Mouse (Mus musculus) bone marrow macrophage, adult 2 months (primary cell): Measurements from ENCODE around the gene Filip1. TPM values are rescaled to one million over a fixed set of nuclear protein-coding genes. Genes with fewer than 3 reads are reported as not detected.
"Not testable (repeated sequence)": the region's sequence is repeated elsewhere in the genome, so short reads cannot be mapped to it uniquely, and the experiment has no call there.

Experiments
- H3K27ac ChIP-seq: 2 replicates; pipeline ENCODE4 v1.5.1; 2012; ENCODE audit warnings: low read depth, low read length; ENCODE audit not compliant: insufficient read depth
- H3K4me1 ChIP-seq: 2 replicates; pipeline ENCODE4 v1.6.1; 2012; ENCODE audit warnings: low read length; ENCODE audit not compliant: control insufficient read depth, insufficient read depth
- H3K4me3 ChIP-seq: 2 replicates; pipeline ENCODE4 v1.5.1; 2012; ENCODE audit warnings: mild to moderate bottlenecking, low read length, moderate library complexity; ENCODE audit not compliant: insufficient read depth
- CTCF ChIP-seq: IDR thresholded peaks from 2 replicates; pipeline ENCODE4 v1.5.1; 2012; ENCODE audit warnings: low read depth, mild to moderate bottlenecking, low read length, moderate library complexity
- POLR2A ChIP-seq: IDR thresholded peaks from 2 replicates; pipeline ENCODE4 v1.6.1; 2012; ENCODE audit warnings: mild to moderate bottlenecking, low read depth, low read length, borderline replicate concordance
- polyA plus RNA-seq: library from polyadenylated mRNA; stranded (reverse); fragments of >200 nt; gene quantifications from 2 replicates; pipeline ENCODE4 v1.2.4, GENCODE M21; 2012; ENCODE audit not compliant: missing spikeins, insufficient read depth, insufficient read length

Filip1 gene
- polyA plus RNA-seq, result not detected in 2 replicates

DNA sequence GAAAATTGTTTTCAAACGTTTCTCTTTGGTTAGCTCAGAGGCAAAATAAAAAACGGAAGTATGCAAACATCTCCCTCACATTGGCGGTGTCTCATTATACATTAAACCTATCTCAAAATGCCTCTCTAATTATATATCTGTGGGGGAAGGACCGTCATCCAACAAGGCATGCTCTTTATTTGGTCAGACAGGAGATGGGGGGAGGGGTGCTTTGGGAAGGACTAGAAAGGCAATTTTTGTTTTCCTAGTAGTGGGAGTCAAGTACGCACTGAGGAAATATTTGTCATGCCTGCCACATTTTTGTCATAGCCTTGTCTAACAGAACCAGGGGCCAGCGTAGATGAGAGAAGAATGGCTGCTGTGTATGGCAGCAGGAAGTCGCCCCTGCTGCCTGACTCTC is at the start of gene Filip1:
Gene Filip1, minus strand, starts transcription at position 101 of the 400 bp plus-strand sequence.
- H3K4me1 ChIP-seq, result no peaks in the 10 kb centered on the region
- no peak within 1 kb of the TSS for H3K4me3 ChIP-seq
- H3K27ac ChIP-seq, result no peak within 1 kb of the TSS
- TF ChIP-seq CTCF (no peak), POLR2A (no peak)

- no peak overlapping the region for H3K27ac ChIP-seq
- TF ChIP-seq POLR2A (no peak), CTCF (no peak)
- no peaks in the 10 kb centered on the region for H3K4me1 ChIP-seq
- H3K4me3 ChIP-seq, result no peak overlapping the region
Observed at GRCm38 (mm10) chr9:80057690-80058089, 45.0 kb upstream of the Filip1 start.

DNA sequence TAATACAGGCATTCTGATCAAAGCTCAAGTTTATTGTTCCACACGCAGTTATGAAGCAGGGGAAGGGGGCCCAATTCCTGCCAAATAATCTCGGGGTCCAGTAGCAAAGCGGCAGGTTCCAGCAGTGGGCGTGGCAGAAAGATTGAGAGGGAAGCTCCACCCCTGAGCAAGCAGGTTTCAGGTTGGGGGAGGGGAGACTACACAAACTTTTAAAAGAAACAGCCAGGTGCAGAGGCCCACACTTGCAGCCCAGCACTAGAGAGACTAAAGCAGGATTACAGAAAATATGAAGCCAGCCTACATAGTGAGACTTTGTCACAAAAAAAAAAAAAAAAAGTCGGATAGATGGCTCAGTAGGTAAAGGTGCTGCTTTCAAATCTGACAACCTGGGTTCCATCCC is 40.3 kb upstream of the Filip1 start:
- Histone ChIP-seq H3K4me1 (no peaks in the 10 kb centered on the region), H3K4me3 (no peak overlapping the region)

DNA sequence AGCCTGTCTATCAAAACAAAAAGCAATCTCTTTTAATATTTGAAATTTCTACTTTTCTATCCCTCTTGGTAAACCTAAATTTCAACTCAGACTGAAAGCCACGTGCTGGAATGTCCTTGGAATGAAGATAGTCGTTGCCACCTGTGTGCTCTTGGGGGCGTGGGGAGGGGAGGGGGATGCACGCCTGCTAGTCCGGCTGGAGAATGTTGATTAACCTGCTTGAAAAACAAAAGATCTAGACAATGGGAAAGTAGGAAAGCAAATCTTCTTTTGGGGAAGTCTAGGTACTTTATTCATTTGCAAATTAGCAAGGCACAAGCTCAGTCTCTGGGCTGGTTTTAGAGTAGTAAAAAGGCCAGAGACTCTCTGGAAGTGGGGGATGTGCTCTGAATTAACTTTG is 36.6 kb upstream of the Filip1 start:
- not testable (repeated sequence) for H3K4me1 ChIP-seq, H3K27ac ChIP-seq, H3K4me3 ChIP-seq

More for the DNA sequence above, 40.3 kb upstream of the Filip1 start:
- TF ChIP-seq POLR2A (no peak), CTCF (no peak)
- H3K27ac ChIP-seq, result no peak overlapping the region

DNA sequence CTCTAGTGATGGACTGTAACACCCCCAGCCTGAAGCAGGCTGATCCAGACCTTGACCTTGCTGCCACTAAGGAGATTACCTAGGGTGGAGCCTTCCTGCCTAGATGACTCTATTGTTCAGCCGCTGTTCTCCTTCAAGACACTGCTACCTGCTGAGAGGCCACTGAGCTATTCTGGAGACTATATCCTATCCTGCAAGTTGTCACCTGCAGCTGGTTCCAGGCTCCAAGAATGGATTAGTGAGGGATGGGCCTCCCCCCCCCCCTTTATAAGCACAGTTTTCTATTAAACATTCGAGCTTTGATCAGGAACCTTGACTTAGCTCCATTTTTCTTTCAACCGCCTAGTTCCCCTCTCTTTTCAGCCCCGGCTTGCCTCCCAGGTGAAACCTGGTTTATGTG is 31.6 kb upstream of the Filip1 start:
- H3K27ac ChIP-seq, H3K4me3 ChIP-seq, H3K4me1 ChIP-seq: not testable (repeated sequence)

GRCm38 (mm10) chr9:80039296-80039815 is 26.7 kb upstream of the Filip1 start:
- H3K4me3 ChIP-seq, result no peak overlapping the region

GRCm38 (mm10) chr9:80037997-80038383 is 25.3 kb upstream of the Filip1 start:
- Histone ChIP-seq H3K4me3 (no peak overlapping the region), H3K27ac (no peak overlapping the region), H3K4me1 (no peaks in the 10 kb centered on the region)
- TF ChIP-seq CTCF (no peak), POLR2A (no peak)

More at GRCm38 (mm10) chr9:80039296-80039815, 26.7 kb upstream of the Filip1 start:
- TF ChIP-seq POLR2A, result no peak
- TF ChIP-seq CTCF, result no peak
- no peak overlapping the region for H3K27ac ChIP-seq
- no peaks in the 10 kb centered on the region for H3K4me1 ChIP-seq

GRCm38 (mm10) chr9:80037262-80037996 is 24.8 kb upstream of the Filip1 start:
- no peak overlapping the region for H3K4me3 ChIP-seq
- TF ChIP-seq POLR2A (no peak), CTCF (no peak)
- no peaks in the 10 kb centered on the region for H3K4me1 ChIP-seq
- H3K27ac ChIP-seq, result no peak overlapping the region

- no peak for TF ChIP-seq POLR2A
- TF ChIP-seq CTCF, result no peak
- no peak overlapping the region for H3K27ac ChIP-seq
- H3K4me1 ChIP-seq, result no peaks in the 10 kb centered on the region
- no peak overlapping the region for H3K4me3 ChIP-seq
Observed at GRCm38 (mm10) chr9:80026581-80027021, 13.9 kb upstream of the Filip1 start.

- peak; percentile 11; the same call in 1 of the 2 replicates for TF ChIP-seq CTCF
- TF ChIP-seq POLR2A, result no peak
- Histone ChIP-seq H3K4me1 (no peaks in the 10 kb centered on the region), H3K27ac (no peak overlapping the region), H3K4me3 (no peak overlapping the region)
Observed at GRCm38 (mm10) chr9:80026017-80026416, 13.4 kb upstream of the Filip1 start.

GRCm38 (mm10) chr9:80025347-80025746 is 12.7 kb upstream of the Filip1 start:
- H3K4me1 ChIP-seq, H3K4me3 ChIP-seq, H3K27ac ChIP-seq: not testable (repeated sequence)
